Mouse (Mus musculus) granulocyte monocyte progenitor cell, adult 5-6 weeks (primary cell): ENCODE measurements around the gene Ampd3. TPM values are rescaled to one million over a fixed set of nuclear protein-coding genes. Genes with fewer than 3 reads are reported as not detected.

Experiments
- ATAC-seq: replicated peaks from 2 replicates; pipeline ENCODE4 v1.8.0; 2016; ENCODE audit warnings: mild to moderate bottlenecking, moderate TSS enrichment, inconsistent platforms; ENCODE audit not compliant: poor library complexity, severe bottlenecking
- total RNA-seq, 2 experiments: library from RNA; stranded (forward) in 1 of 2; stranded (reverse) in 1 of 2; fragments of 200-712, 200-1000 nt in 1 of 2; fragments of >200 nt in 1 of 2; fragmentation: Nextera tagmentation in 1 of 2; gene quantifications; 2 replicates each; pipeline ENCODE4 v1.2.3; 2014 to 2017

Ampd3 gene
- total RNA-seq (2014; fragmentation: Nextera tagmentation) (3.5 and 6.2 TPM in 2 replicates), total RNA-seq (2017) (1.4 and 2.1 TPM in 2 replicates)

DNA sequence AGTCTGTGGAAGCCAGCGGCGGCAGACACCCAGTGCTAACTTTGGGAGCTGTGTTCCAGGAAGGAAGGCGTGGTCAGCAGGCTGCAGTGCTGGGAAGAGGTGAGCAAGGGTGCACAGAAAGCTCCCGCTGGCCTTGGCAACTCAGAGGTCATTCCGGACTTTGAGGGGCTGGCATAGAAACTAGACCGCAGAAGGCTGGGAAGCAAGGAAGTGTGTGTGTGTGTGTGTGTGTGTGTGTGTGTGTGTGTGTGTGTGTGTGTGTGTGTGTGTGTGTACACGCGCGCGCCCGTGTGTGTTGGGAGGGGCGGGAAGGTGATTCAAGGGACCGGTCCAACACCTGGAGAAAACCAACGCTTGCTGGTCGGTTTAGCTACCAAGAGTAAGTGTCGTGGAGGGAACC is at the start of gene Ampd3:
Gene Ampd3, plus strand, starts transcription at position 206 of the 400 bp plus-strand sequence.
- ATAC-seq, result no peak

DNA sequence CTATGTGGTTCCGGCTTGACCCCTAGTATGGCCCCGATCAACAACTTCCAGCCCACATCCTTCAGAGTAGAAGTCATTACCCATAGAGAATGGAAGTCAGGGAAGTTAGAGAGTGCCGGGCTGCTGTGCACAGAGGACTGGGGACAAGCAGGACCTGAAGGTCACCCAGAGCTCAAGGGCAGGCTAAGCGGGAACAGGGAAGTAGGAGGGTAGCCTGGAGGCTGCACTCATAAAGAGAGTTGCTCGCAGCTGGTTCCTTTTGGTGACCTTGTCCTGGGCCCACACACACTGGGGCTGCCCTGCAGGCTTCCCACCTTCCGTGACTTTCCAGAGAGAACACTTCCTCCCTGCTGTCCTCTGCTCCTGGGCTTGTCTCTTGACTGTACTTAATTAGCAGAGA is 49.5 kb upstream of the Ampd3 start:
- ATAC-seq, result no peak

DNA sequence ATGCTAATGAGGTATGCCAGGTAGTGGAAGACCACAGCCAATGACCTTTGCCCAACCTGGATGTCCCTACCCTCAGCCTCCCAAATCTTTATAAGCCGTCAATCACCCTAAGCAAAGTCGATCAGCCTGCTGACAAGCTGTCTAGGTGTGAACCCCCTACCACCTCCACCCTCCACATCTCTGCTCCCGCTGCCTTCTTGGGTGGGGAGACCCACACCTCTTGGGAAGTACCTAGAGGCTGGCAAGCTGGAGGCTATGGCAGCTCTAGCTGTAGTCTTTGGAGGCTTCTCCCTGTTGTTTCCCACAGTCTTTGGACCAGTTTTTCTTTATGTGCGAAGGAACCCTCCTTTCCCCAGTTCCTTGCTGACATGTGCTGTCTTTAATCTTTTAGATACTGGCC is 48.1 kb upstream of the Ampd3 start:
- no peak for ATAC-seq

DNA sequence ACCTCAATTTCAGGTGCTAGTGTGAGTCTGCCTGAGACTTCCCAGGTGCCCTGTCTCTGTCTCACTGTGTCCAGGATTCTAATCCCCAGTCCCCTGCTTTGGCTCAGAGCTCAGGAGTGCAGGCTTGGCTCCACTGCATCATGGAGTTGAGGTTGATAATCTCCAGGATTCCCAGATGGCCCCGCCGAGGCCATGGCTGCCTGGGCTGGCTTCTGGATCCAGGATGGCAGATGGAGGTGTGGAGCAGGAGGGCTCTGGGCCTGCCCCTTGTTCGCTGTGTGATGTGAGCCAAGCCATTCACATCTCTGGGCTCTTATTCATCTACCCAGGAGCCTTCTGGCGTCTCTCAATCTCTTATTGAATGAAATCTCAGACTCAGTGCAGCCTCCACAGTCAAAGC is 45.8 kb upstream of the Ampd3 start:
- no peak for ATAC-seq

GRCm38 (mm10) chr7:110727049-110727448 is 41.0 kb upstream of the Ampd3 start:
- peak; percentile 66 for ATAC-seq

DNA sequence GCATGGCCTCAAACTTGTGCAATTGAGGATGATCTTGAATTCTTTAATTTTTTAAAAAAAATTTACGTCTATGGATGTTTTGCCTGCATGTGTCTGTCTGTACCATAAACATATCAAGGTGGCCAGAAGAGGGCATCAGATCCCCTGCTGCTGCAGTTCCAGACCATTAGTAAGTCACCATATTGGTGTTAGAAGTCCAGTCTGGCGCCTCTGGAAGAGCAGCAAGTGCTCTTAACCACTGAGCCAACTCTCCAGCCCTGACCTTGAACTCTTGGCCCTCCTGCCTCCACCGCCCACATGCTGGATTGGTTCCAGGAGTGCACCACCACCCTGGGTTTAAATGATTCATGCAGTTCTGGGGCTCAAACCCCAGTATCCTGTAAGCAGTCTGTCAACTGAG is 39.1 kb upstream of the Ampd3 start:
- ATAC-seq, result peak; percentile 59

- ATAC-seq, result no peak
These were observed 38.7 kb upstream of the Ampd3 start for GRCm38 (mm10) chr7:110729295-110729694.

DNA sequence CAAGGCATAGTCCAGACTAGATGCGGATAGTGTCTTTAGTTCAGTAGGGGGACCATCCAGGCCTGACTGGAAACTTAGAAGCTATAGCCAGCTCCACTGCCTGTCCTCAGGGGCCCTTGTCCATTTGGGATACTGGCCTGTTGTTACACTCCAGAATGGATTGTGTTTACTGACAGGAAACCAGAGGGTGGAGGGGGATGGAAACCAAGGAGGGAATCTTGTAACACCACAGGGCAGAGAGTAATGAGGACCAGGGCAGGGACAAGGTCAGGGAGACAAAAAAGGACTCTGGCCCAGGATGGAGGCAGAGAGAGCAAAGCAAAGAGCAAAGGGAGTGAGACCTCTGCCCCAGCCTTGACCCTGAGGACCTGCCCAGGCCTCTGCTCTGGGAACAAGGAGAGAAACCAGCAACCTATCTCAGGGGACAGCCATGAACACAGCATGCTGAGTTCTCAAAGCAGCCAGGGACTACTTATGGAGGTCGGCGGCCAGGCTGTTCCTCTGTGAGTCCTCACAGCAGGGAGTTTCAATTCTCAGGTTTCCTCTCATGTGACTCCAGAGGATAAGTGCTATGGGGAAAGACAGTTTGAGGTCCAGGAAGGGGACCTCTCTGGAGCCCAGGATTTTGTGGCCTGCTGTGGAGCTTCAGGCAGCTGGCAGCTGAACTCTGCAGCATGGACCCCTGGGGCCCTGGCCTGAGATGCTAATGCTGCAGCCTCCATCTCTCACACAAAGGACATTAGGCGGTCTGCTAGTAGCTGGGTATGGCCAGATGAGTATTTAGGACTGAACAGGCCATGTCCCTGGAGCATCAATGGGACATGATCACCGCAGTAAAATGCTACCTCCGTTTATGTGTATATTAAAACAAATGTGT is 36.7 kb upstream of the Ampd3 start:
- no peak for ATAC-seq

- ATAC-seq, result no peak
These were observed 35.9 kb upstream of the Ampd3 start for GRCm38 (mm10) chr7:110732001-110732632.

GRCm38 (mm10) chr7:110736914-110737313 is 31.1 kb upstream of the Ampd3 start:
- no peak for ATAC-seq

DNA sequence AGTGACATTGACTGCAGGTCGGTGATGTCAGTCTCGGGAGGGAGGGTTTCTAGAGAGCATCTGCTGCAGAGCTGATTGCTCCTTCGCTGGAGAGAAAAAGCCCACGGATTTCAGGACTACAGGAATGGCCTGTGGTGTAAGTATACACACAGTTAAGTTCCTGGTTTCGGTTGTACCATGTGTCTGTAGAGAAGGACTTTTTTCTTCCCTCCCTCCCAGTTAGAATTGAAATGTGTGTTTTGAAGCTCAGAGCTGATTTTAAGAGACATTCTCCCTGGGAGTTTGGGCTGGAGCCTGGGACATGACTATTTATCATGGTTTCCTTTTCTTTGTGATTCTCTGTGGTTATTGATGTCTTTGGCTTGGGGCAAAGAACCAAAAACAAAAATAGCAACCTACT is 28.2 kb upstream of the Ampd3 start:
- ATAC-seq, result no peak

DNA sequence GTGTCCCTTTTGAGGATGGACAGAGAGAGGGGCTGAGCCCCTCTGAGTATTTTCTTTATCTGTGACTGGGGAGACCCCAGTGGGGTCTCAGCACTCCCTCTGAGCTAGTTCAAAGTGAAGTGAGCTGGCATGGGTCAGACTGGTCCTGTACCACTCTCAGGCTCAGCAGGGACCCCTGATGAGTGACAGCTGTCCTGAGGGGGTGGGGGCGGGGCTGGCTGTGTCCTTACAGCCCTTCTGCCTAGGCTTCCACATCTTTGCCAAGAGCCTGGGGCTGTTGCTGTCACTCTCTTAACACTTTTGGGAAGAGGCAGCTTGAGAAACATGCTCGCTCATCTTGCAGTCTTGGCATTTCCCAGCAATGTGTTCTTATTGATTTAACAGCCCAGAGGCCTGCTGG is 27.8 kb upstream of the Ampd3 start:
- ATAC-seq, result no peak

DNA sequence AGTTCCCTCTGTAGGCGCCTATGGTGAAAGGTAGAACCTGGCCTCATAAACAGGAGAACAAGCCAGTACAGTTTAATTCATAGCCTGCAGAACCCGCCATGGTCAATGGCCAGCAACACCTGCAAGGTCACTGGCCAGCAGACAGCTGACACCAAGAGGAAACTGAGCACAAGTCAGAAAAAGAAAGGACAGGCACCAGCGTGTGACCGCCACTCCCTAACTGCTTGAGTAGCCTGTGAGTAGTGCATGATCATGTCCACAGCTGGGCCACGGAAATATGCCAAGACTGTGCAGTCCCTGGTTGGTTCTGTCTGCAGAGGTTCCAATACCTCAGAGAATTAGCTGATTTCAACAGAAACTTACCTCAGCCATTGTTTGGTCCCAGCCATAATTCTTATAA is 26.0 kb upstream of the Ampd3 start:
- ATAC-seq, result no peak

- no peak for ATAC-seq
These were observed 21.9 kb upstream of the Ampd3 start for GRCm38 (mm10) chr7:110746087-110746562.

DNA sequence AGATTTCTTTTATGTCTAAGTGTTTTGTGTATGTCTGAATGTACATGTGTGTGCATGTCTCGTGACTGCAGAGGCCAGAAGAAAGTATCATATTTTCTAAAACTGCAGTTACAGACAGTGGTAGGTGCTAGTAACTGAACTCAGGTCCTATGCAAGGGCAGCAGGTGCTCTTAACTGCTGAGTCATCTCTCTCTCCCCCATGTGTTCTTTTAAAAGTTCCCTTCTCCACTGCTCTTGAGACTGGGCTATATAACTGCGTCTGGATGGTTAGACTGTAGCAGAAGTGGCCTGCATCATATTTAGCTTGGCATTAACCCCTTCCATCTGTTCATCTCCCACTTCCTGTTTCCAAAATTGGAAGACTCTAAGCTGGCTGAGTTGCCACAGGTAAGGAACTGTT is 21.2 kb upstream of the Ampd3 start:
- ATAC-seq, result no peak

- ATAC-seq, result no peak
These were observed 17.2 kb upstream of the Ampd3 start for GRCm38 (mm10) chr7:110750834-110751233.

DNA sequence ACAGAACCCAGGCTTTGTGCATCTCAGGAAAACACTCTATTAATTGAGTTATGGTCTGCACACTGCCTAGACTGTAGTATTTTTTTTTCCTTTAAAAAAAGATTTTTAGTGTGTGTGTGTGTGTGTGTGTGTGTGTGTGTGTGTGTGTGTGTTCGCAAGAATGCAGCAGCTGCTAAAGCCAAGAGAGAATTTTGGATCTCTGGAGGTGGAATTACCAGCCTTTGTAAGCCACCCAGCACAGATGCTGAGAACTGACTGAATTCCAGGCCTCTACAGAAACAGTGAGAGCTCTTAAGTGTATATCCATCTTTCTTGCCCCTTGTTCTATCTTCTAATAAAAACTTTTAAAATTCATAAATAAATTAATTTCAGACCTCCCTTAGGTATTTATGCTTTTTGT is 16.4 kb upstream of the Ampd3 start:
- no peak for ATAC-seq

- no peak for ATAC-seq
These were observed 14.7 kb upstream of the Ampd3 start for GRCm38 (mm10) chr7:110753310-110753709.

GRCm38 (mm10) chr7:110753926-110754330 is 14.1 kb upstream of the Ampd3 start:
- ATAC-seq, result no peak

- no peak for ATAC-seq
These were observed 11.6 kb upstream of the Ampd3 start for GRCm38 (mm10) chr7:110756440-110756839.

GRCm38 (mm10) chr7:110762605-110763180 is 5.3 kb upstream of the Ampd3 start:
- no peak for ATAC-seq
